Mouse (Mus musculus): Measurements from ENCODE around the gene Ndufaf7.

- TF ChIP-seq CTCF (IDR thresholded peaks at IDR 0.05; ENCODE audit: insufficient read depth, low read length): no peak
- TF ChIP-seq POLR2A (IDR thresholded peaks at IDR 0.05; ENCODE audit: borderline replicate concordance, extremely low read depth, low read depth, low read length): no peak
These were observed 22.5 kb downstream of the Ndufaf7 start for GRCm38 (mm10) chr17:78959473-78959872.

Data from lung, adult 2 months (tissue).